Mouse (Mus musculus): ENCODE data around the gene Gnai3.

GRCm38 (mm10) chr3:108093306-108093705 is 52.6 kb downstream of the Gnai3 start:
- TF ChIP-seq USF1 (IDR thresholded peaks at IDR 0.05; ENCODE audit: low read depth, low read length) (no peak), MAFK (IDR thresholded peaks at IDR 0.05; ENCODE audit: insufficient replicate concordance, low read length) (no peak), MAX (IDR thresholded peaks at IDR 0.05; ENCODE audit: low read length) (no peak), POLR2A (IDR thresholded peaks at IDR 0.05; ENCODE audit: low read depth, low read length) (no peak), CTCF (conservative IDR thresholded peaks at IDR 0.05 in 1 of 2, IDR thresholded peaks at IDR 0.05 in 1 of 2; ENCODE audit: low read depth in 2 of 2, low read length in 2 of 2) (no peak), MYC (IDR thresholded peaks at IDR 0.05; ENCODE audit: low read depth, low read length) (no peak), EP300 (IDR thresholded peaks at IDR 0.05; ENCODE audit: low read length) (no peak), CHD2 (IDR thresholded peaks at IDR 0.05; ENCODE audit: low read length) (no peak), E2F4 (IDR thresholded peaks at IDR 0.05; ENCODE audit: insufficient replicate concordance, low read depth, low read length) (no peak), TBP (conservative IDR thresholded peaks at IDR 0.05; ENCODE audit: low read depth, low read length) (no peak), RAD21 (IDR thresholded peaks at IDR 0.05; ENCODE audit: low read depth, low read length) (no peak), GABPA (IDR thresholded peaks at IDR 0.05; ENCODE audit: insufficient replicate concordance, low read depth, low read length) (no peak)
